Mouse (Mus musculus) limb, embryonic 14.5 days (tissue): ENCODE data around the gene Slc30a3. TPM values are rescaled to one million over a fixed set of nuclear protein-coding genes. Genes with fewer than 3 reads are reported as not detected.
A peak's percentile ranks its signal among the peaks of the same experiment; 100 is the strongest.

Source experiments
- ATAC-seq: fragments of 200-750 bp; cut with Nextera tagmentation; 2 replicates; pipeline ENCODE4 v1.8.0; 2017; ENCODE audit warnings: low read depth, moderate number of reproducible peaks, moderate TSS enrichment; ENCODE audit not compliant: low FRiP score
- DNase-seq: peaks from one replicate; pipeline ENCODE4 v3.0.0-alpha.2; 2015; ENCODE audit warnings: low spot score
- H3K27ac ChIP-seq: fragments of 300-500 bp; sonication (generic); replicated peaks from 2 replicates; pipeline ENCODE4 v1.5.1; 2014; ENCODE audit warnings: low read depth, mild to moderate bottlenecking, low read length, moderate library complexity, mixed read lengths
- H3K27me3 ChIP-seq: fragments of 300-500 bp; sonication (generic); 2 replicates; pipeline ENCODE4 v1.6.1; 2014; ENCODE audit warnings: low read length, mixed read lengths; ENCODE audit not compliant: control insufficient read depth, insufficient read depth
- H3K36me3 ChIP-seq: fragments of 300-500 bp; sonication (generic); 2 replicates; pipeline ENCODE4 v1.6.1; 2014; ENCODE audit warnings: mild to moderate bottlenecking, low read length, moderate library complexity, mixed read lengths; ENCODE audit not compliant: control insufficient read depth, insufficient read depth
- H3K4me1 ChIP-seq: fragments of 300-500 bp; sonication (generic); 2 replicates; pipeline ENCODE4 v1.6.1; 2014; ENCODE audit warnings: antibody characterized with exemption, low read length, mixed read lengths; ENCODE audit not compliant: control insufficient read depth, insufficient read depth
- H3K4me2 ChIP-seq: fragments of 300-500 bp; sonication (generic); replicated peaks from 2 replicates; pipeline ENCODE4 v1.6.1; 2014; ENCODE audit warnings: low read depth, mild to moderate bottlenecking, low read length, moderate library complexity; ENCODE audit not compliant: severe bottlenecking
- H3K4me3 ChIP-seq: fragments of 300-500 bp; sonication (generic); replicated peaks from 2 replicates; pipeline ENCODE4 v1.5.1; 2014; ENCODE audit warnings: low read length
- H3K9ac ChIP-seq: fragments of 300-500 bp; sonication (generic); 2 replicates; pipeline ENCODE4 v1.6.1; 2014; ENCODE audit warnings: mild to moderate bottlenecking, low read depth, low read length, moderate library complexity; ENCODE audit not compliant: severe bottlenecking
- H3K9me3 ChIP-seq: fragments of 300-500 bp; sonication (generic); 2 replicates; pipeline ENCODE4 v1.6.1; 2016; ENCODE audit warnings: low read length; ENCODE audit not compliant: control insufficient read depth
- POLR2A ChIP-seq: fragments of 200-500 bp; IDR thresholded peaks from 2 replicates; pipeline ENCODE4 v1.8.0; 2012; ENCODE audit warnings: inconsistent platforms, mild to moderate bottlenecking, moderate library complexity, borderline replicate concordance; ENCODE audit not compliant: insufficient read depth, insufficient read length; ENCODE audit errors: extremely low read depth
- WGBS: fragments of 180-500 bp; shearing (Covaris S2); extraction: QIAGEN DNeasy Blood & Tissue Kit; methylation state at CpG from one replicate; pipeline ENCODE4 v1.1.7; 2014; 5-methylcytosine and 5-hydroxymethylcytosine counted together
- polyA plus RNA-seq, 2 experiments: library from polyadenylated mRNA; depleted of rRNA in 1 of 2; stranded (reverse) in 1 of 2; unstranded in 1 of 2; fragments of >200 nt; fragmentation: Nextera tagmentation in 1 of 2; extraction: Ambion mirVana in 1 of 2; gene quantifications; 2 replicates each; pipeline versions ENCODE4 v1.2.1 to v1.2.3; 2012 to 2014

Gene Slc30a3
- polyA plus RNA-seq, 2 experiments = 0.82 to 0.91 TPM

- Histone ChIP-seq H3K36me3 (0 out of 2 replicates have a peak, but pooled peaks cover 1% of the 10 kb centered on the region), H3K4me2 (peak within 1 kb of the TSS; percentile 75), H3K4me1 (peaks cover 7% of the 10 kb centered on the region), H3K27ac (peak within 1 kb of the TSS; percentile 88), H3K9ac (peak within 1 kb of the TSS; percentile 81), H3K4me3 (peak within 1 kb of the TSS; percentile 75), H3K9me3 (no peaks in the 10 kb centered on the region), H3K27me3 (no peaks in the 10 kb centered on the region)
- 0 out of 2 replicates have a peak, but pooled peaks have one; percentile 14 for ATAC-seq
- peak; percentile 70 for DNase-seq
- WGBS = 1% methylated on average over 23 of the region's 23 CpGs
- no peak for TF ChIP-seq POLR2A
Measured at GRCm38 (mm10) chr5:31048763-31049641, 59.0 kb downstream of the Slc30a3 start, which contains the start of gene Slc5a6. TSS of gene Slc5a6 (minus strand) at chr5:31048924.

GRCm38 (mm10) chr5:31047848-31048762 is 59.9 kb downstream of the Slc30a3 start, which contains the start of gene Atraid:
TSS of gene Atraid (plus strand) at chr5:31048312.
- Histone ChIP-seq H3K27ac (peak within 1 kb of the TSS; percentile 88), H3K36me3 (peaks cover 9% of the 10 kb centered on the region; the same call in 1 of the 2 replicates), H3K4me1 (peaks cover 4% of the 10 kb centered on the region; the same call in 1 of the 2 replicates), H3K27me3 (no peaks in the 10 kb centered on the region), H3K9me3 (no peaks in the 10 kb centered on the region), H3K9ac (peak within 1 kb of the TSS; percentile 81), H3K4me2 (peak within 1 kb of the TSS; percentile 75), H3K4me3 (peak within 1 kb of the TSS; percentile 75)
- WGBS = 2% methylated on average over 69 of the region's 73 CpGs
- DNase-seq = peak; percentile 96
- peak; percentile 86; the same call in 1 of the 2 replicates for TF ChIP-seq POLR2A
- ATAC-seq = peak; percentile 96

GRCm38 (mm10) chr5:31047074-31047473 is 61.0 kb downstream of the Slc30a3 start:
- no peaks in the 10 kb centered on the region for H3K27me3 ChIP-seq
- no peak overlapping the region for H3K9ac ChIP-seq
- DNase-seq (no peak), ATAC-seq (no peak)
- H3K27ac ChIP-seq = no peak overlapping the region
- peak overlapping the region; percentile 75 for H3K4me2 ChIP-seq
- peaks cover 4% of the 10 kb centered on the region; the same call in 1 of the 2 replicates for H3K4me1 ChIP-seq
- no peak for TF ChIP-seq POLR2A
- peak overlapping the region; percentile 75 for H3K4me3 ChIP-seq
- H3K9me3 ChIP-seq = no peaks in the 10 kb centered on the region
- 80% methylated on average over 5 of the region's 5 CpGs for WGBS
- H3K36me3 ChIP-seq = peaks cover 15% of the 10 kb centered on the region; the same call in 1 of the 2 replicates

DNA sequence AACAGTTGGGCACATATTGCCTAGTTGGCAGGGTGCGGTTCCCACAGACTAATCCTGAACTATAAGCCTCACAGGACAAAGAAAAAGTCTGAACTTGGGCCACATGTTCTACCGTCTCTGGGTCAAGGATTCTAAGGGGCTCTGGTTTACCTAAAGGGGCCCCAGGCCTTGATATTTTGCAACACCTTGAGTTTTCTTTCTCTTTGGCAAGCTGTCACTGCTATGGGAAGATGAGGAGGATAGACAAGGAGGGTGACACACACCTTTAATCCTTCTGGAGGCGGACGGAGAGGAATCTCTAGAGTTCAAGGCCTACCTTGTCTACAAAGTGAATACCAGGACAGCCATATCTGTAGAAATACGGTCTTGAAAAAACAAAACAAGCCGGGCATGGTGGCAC is 61.6 kb downstream of the Slc30a3 start:
- no peak for ATAC-seq
- Histone ChIP-seq H3K9me3 (no peaks in the 10 kb centered on the region), H3K4me3 (no peak overlapping the region), H3K4me1 (peaks cover 4% of the 10 kb centered on the region; the same call in 1 of the 2 replicates), H3K27me3 (no peaks in the 10 kb centered on the region), H3K4me2 (no peak overlapping the region), H3K9ac (no peak overlapping the region), H3K27ac (no peak overlapping the region), H3K36me3 (peaks cover 15% of the 10 kb centered on the region; the same call in 1 of the 2 replicates)
- no peak for DNase-seq
- 91% methylated on average over 6 of the region's 6 CpGs for WGBS
- TF ChIP-seq POLR2A = no peak
